Mouse (Mus musculus): Measurements from ENCODE around the gene Rbfox1.

DNA sequence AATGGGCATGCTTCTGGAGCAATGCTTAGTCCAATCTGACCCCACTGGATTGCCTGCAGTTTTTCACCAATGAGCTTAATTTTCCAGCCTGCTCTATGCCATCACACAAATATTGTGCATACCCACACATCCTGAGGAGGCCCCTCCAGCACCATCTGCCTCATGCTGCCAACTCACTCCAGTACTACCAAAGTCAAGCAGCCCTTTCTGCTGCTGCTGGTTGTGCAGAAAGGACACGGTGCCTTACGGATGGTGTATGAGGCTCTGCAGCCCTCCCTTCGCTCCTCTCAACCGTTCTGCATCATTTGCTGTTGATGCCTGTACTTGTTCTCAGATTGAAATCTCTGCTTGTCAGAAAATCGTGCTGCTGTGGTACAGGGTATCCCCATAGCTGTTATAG lies 468.0 kb downstream of the Rbfox1 start:
- TF ChIP-seq CTCF (IDR thresholded peaks at IDR 0.05; ENCODE audit: low read depth) (no peak), EP300 (optimal IDR thresholded peaks at IDR 0.05) (no peak)
